ENCODE assay signal across 18 mouse cellular contexts in the genomic region with DNA sequence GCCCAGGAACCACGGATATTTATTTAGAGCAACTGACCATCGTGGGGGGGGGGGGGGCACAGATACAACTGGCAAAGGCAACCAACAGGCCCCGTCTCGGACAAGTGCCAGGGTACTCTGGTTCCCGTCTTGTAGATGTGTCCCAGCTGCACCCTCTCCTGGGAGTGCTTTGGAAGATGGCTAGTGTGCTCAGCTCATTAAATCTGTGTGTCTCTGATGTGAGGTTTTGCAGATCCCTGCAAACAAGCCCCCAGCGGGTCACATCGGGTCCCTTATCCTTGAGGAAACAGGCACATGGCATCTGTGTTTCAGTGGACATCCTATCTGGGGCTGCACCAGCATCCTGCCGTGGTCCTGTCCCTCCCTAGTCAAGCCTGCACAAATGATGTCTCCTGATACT.
A peak's percentile ranks its signal among the peaks of the same experiment; 100 is the strongest.
DNase-seq lines count a peak whose midpoint lies in the region; ATAC-seq and TF ChIP-seq lines count a peak whose summit lies in the region.
"Had no signal": no experiment of that assay in that cellular context is flagged by ENCODE, and none has a peak within 500 bp of the region (broad histone marks: within the 10 kb centered on the region; RNA-seq: fewer than 3 reads in every experiment).

No protein-coding gene starts in this region.

- intact Hi-C loops in heart, adult 2 months (cut with DNase I) = no loop called here
- intact Hi-C loops in heart, postnatal 25 days (cut with DNase I) = loop anchor here (10.0 kb wide), 1 partner anchor 321 kb away; no protein-coding TSS in a partner anchor

- TF ChIP-seq EP300 in lung, postnatal 0 days (IDR thresholded peaks at IDR 0.05) = no peak
- 0 out of 2 replicates have a peak, but pooled peaks have one; percentile 12 for TF ChIP-seq EP300 in heart, adult 2 months (IDR thresholded peaks at IDR 0.05; ENCODE audit: insufficient read depth, low read depth, low read length)

- 55% methylated on average over 8 of the region's 8 CpGs for WGBS in lung, postnatal 0 days
- WGBS in heart, adult 2 months = 40% methylated on average over 8 of the region's 8 CpGs

- H3K9me3 ChIP-seq in lung, postnatal 0 days (ENCODE audit: low read length) = no peaks in the 10 kb centered on the region
- H3K9me3 ChIP-seq: heart, embryonic 13.5 days; intestine, embryonic 15.5 days; lung, embryonic 15.5 days; stomach, embryonic 15.5 days had no signal

- no peak overlapping the region for H3K9ac ChIP-seq in lung, postnatal 0 days (replicated peaks; ENCODE audit: low read depth)
- no peak overlapping the region for H3K9ac ChIP-seq in heart, adult 2 months (ENCODE audit: low read depth, low read length)
- H3K9ac ChIP-seq: heart, embryonic 13.5 days; hindbrain, embryonic 14.5 days; intestine, embryonic 15.5 days; lung, embryonic 15.5 days; stomach, embryonic 15.5 days had no signal

- no peak for ATAC-seq in lung, postnatal 0 days
- ATAC-seq: CD4-positive, CD25-positive, alpha-beta regulatory T cell, adult 4 months; intestine, embryonic 15.5 days had no signal

- no peaks in the 10 kb centered on the region; the same call in 1 of the 2 replicates for H3K27me3 ChIP-seq in lung, postnatal 0 days (replicated peaks; ENCODE audit: insufficient read depth, low read length)
- no peaks in the 10 kb centered on the region for H3K27me3 ChIP-seq in heart, adult 2 months (ENCODE audit: control insufficient read depth, insufficient read depth, low read length)
- H3K27me3 ChIP-seq: heart, embryonic 13.5 days; intestine, embryonic 15.5 days; lung, embryonic 15.5 days; stomach, embryonic 15.5 days had no signal

- no peak overlapping the region for H3K4me3 ChIP-seq in lung, postnatal 0 days (ENCODE audit: low read depth, low read length)
- no peak overlapping the region for H3K4me3 ChIP-seq in heart, adult 2 months
- H3K4me3 ChIP-seq: heart, embryonic 13.5 days; intestine, embryonic 15.5 days; lung, embryonic 15.5 days; stomach, embryonic 15.5 days had no signal

- no peak overlapping the region for H3K27ac ChIP-seq in lung, postnatal 0 days (ENCODE audit: low read length)
- H3K27ac ChIP-seq in heart, adult 2 months = no peak overlapping the region
- H3K27ac ChIP-seq: heart, embryonic 13.5 days; hindbrain, embryonic 14.5 days; intestine, embryonic 15.5 days; kidney, postnatal 0 days had no signal

- no peak overlapping the region for H3K4me2 ChIP-seq in lung, postnatal 0 days (replicated peaks; ENCODE audit: low read depth, low read length)
- H3K4me2 ChIP-seq: heart, embryonic 13.5 days; hindbrain, embryonic 14.5 days; intestine, embryonic 15.5 days; lung, embryonic 15.5 days; stomach, embryonic 15.5 days had no signal

- H3K36me3 ChIP-seq in lung, postnatal 0 days (ENCODE audit: insufficient read depth, low read length) = no peaks in the 10 kb centered on the region
- no peaks in the 10 kb centered on the region for H3K36me3 ChIP-seq in heart, adult 2 months (ENCODE audit: control insufficient read depth, insufficient read depth, low read length)
- H3K36me3 ChIP-seq: G1E; heart, embryonic 13.5 days; intestine, embryonic 15.5 days; lung, embryonic 15.5 days; stomach, embryonic 15.5 days had no signal

- peak; percentile 53 for DNase-seq in lung, postnatal 10 days
- no peak for DNase-seq in lung, postnatal 0 days (ENCODE audit: low spot score)
- DNase-seq in gastrocnemius, postnatal 10 days = peak; percentile 31
- DNase-seq in heart, adult 2 months = peak; percentile 47 to 48
- DNase-seq in heart, postnatal 25 days (ENCODE audit: low spot score) = peak; percentile 11
- DNase-seq in left cerebral cortex, adult 11 months (ENCODE audit: low spot score) = no peak
- DNase-seq in layer of hippocampus, adult 11-12 months (ENCODE audit: low spot score) = no peak
- DNase-seq: cerebellum, adult 9-10 months; embryo, embryonic 11 days; thymus, adult 2 months had no signal

- TF ChIP-seq CTCF in lung, postnatal 0 days (IDR thresholded peaks at IDR 0.05) = no peak
- TF ChIP-seq CTCF in heart, adult 2 months (IDR thresholded peaks at IDR 0.05) = no peak

- H3K4me1 ChIP-seq in lung, postnatal 0 days (ENCODE audit: insufficient read depth, low read depth, low read length) = peaks cover 5% of the 10 kb centered on the region; the same call in 1 of the 2 replicates
- H3K4me1 ChIP-seq in heart, adult 2 months (ENCODE audit: control insufficient read depth, insufficient read depth, low read length) = peaks cover 4% of the 10 kb centered on the region

- H3K79me2 ChIP-seq in heart, adult 2 months (replicated peaks; ENCODE audit: control insufficient read depth, insufficient read depth, low read length) = no peaks in the 10 kb centered on the region

- TF ChIP-seq POLR2A in heart, adult 2 months (IDR thresholded peaks at IDR 0.05; ENCODE audit: insufficient read depth, low read depth, low read length) = no peak

Comparison
In these comparisons a context has a peak if more than half of its experiments do, and no peak if none do; other contexts are left out.
1. DNase-seq: peak in lung, postnatal 10 days (single experiment), gastrocnemius, postnatal 10 days (single experiment), heart, adult 2 months (2 of 2) and heart, postnatal 25 days (single experiment); none in lung, postnatal 0 days (single experiment), left cerebral cortex, adult 11 months (single experiment) and layer of hippocampus, adult 11-12 months (single experiment).